ENCODE assay signal across 7 mouse cellular contexts in the genomic region with DNA sequence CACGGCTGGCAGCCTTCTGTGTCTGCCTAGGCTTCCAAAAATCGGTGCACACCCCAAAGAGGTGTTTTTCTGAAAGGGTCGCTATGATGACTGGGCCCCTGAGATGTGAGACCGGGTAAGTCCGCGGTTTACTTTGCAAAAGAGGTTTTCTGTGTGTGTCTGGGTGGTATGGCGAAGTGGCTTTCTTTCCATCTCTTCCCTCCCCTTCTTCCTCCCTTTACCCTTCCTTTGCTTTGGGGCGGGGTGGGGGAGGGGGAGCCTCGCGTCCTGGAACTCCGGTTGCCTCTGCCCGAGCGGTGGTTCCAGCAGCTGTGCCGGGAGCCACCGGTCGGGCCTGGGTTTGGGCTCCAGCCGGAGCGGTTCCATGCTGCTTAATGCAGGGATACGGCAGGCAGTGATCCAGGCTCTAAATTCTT. TPM values are rescaled to one million over a fixed set of nuclear protein-coding genes. Genes with fewer than 3 reads are reported as not detected.
A peak's percentile ranks its signal among the peaks of the same experiment; 100 is the strongest.
DNase-seq lines count a peak whose midpoint lies in the region; ATAC-seq and TF ChIP-seq lines count a peak whose summit lies in the region.

No protein-coding gene starts in this region.

- TF ChIP-seq POLR2A in ES-Bruce4 (IDR thresholded peaks at IDR 0.05; ENCODE audit: insufficient read depth, low read length) = no peak

- H3K9me3 ChIP-seq in ES-Bruce4 (replicated peaks; ENCODE audit: control insufficient read depth, insufficient read depth, low read length, poor library complexity, severe bottlenecking) (no peaks in the 10 kb centered on the region), ES-E14 (ENCODE audit: control insufficient read depth, insufficient read depth, low read depth, low read length) (no peaks in the 10 kb centered on the region)
- H3K9me3 ChIP-seq in hindbrain, embryonic 13.5 days = no peaks in the 10 kb centered on the region
- H3K9me3 ChIP-seq in limb, embryonic 15.5 days = no peaks in the 10 kb centered on the region

- TF ChIP-seq EP300 in ES-Bruce4 (IDR thresholded peaks at IDR 0.05; ENCODE audit: insufficient read depth, low read depth, low read length) = no peak

- no peak for DNase-seq in ES-E14 (ENCODE audit: low read depth, low spot score)
- DNase-seq in embryo, embryonic 11.5 days (ENCODE audit: low read depth, low spot score) = peak; percentile 32
- DNase-seq in right cerebral cortex, postnatal 4 days = peak; percentile 71
- no peak for DNase-seq in ovary, postnatal 36 days (ENCODE audit: low spot score)

- H3K4me2 ChIP-seq in hindbrain, embryonic 13.5 days = peak overlapping the region; percentile 71
- peak overlapping the region; percentile 97 for H3K4me2 ChIP-seq in limb, embryonic 15.5 days

- in situ Hi-C loops in ES-E14 (cut with MboI; ENCODE audit: low sequenced_read_pairs in 2 of 2, unreplicated experiment in 2 of 2) = no loop called here

- peak; percentile 67 for ATAC-seq in hindbrain, embryonic 13.5 days (ENCODE audit: low FRiP score)
- peak; percentile 22; the same call in 1 of the 2 replicates for ATAC-seq in limb, embryonic 15.5 days (ENCODE audit: insufficient number of reproducible peaks, low FRiP score, low TSS enrichment, low read depth)

- TF ChIP-seq CTCF in ES-Bruce4 (IDR thresholded peaks at IDR 0.05; ENCODE audit: low read depth, low read length) = no peak

- no peaks in the 10 kb centered on the region; the same call in 1 of the 2 replicates for H3K27me3 ChIP-seq in ES-Bruce4 (ENCODE audit: control insufficient read depth, insufficient read depth, low read length, poor library complexity, severe bottlenecking)
- H3K27me3 ChIP-seq in hindbrain, embryonic 13.5 days = peaks cover 12% of the 10 kb centered on the region; the same call in 1 of the 2 replicates
- peaks cover 26% of the 10 kb centered on the region for H3K27me3 ChIP-seq in limb, embryonic 15.5 days

- 0% methylated on average over 19 of the region's 19 CpGs for WGBS in hindbrain, embryonic 13.5 days
- under 1% methylated on average over 19 of the region's 19 CpGs for WGBS in limb, embryonic 15.5 days

- H3K36me3 ChIP-seq in ES-Bruce4 (ENCODE audit: control insufficient read depth, insufficient read depth, low read length, poor library complexity, severe bottlenecking) (no peaks in the 10 kb centered on the region), ES-E14 (ENCODE audit: control insufficient read depth, insufficient read depth, low read length, poor library complexity, severe bottlenecking) (no peaks in the 10 kb centered on the region)
- peaks cover 8% of the 10 kb centered on the region for H3K36me3 ChIP-seq in hindbrain, embryonic 13.5 days
- H3K36me3 ChIP-seq in limb, embryonic 15.5 days = no peaks in the 10 kb centered on the region

- no peaks in the 10 kb centered on the region for H3K4me1 ChIP-seq in ES-Bruce4 (ENCODE audit: control insufficient read depth, insufficient read depth, low read length)
- H3K4me1 ChIP-seq in ES-E14 (ENCODE audit: control insufficient read depth in 2 of 2, insufficient read depth in 2 of 2, low read length in 2 of 2, poor library complexity in 1 of 2) = peaks cover 0 to 7% of the 10 kb centered on the region in 2 experiments; a peak in 1 of 4 replicates
- peaks cover 30% of the 10 kb centered on the region for H3K4me1 ChIP-seq in hindbrain, embryonic 13.5 days (replicated peaks)
- peaks cover 19% of the 10 kb centered on the region for H3K4me1 ChIP-seq in limb, embryonic 15.5 days

- H3K27ac ChIP-seq in ES-Bruce4 (ENCODE audit: insufficient read depth, low read length) = no peak overlapping the region
- H3K27ac ChIP-seq in ES-E14 (ENCODE audit: insufficient read depth, low read depth, low read length, poor library complexity, severe bottlenecking) = no peak overlapping the region
- H3K27ac ChIP-seq in hindbrain, embryonic 13.5 days = peak overlapping the region; percentile 99
- peak overlapping the region; percentile 77 for H3K27ac ChIP-seq in limb, embryonic 15.5 days

- peak overlapping the region; percentile 50 for H3K9ac ChIP-seq in ES-Bruce4 (ENCODE audit: low read depth, poor library complexity, severe bottlenecking)
- H3K9ac ChIP-seq in ES-E14 (ENCODE audit: insufficient read depth, low read depth, low read length, poor library complexity, severe bottlenecking) = peak overlapping the region; percentile 57
- peak overlapping the region; percentile 93 for H3K9ac ChIP-seq in hindbrain, embryonic 13.5 days
- peak overlapping the region; percentile 45 for H3K9ac ChIP-seq in limb, embryonic 15.5 days

- H3K4me3 ChIP-seq in ES-Bruce4 (ENCODE audit: low read depth, low read length) (peak overlapping the region; percentile 76), ES-E14 (ENCODE audit: insufficient read depth in 1 of 2, low read depth in 1 of 2, low read length in 2 of 2, poor library complexity in 1 of 2, severe bottlenecking in 1 of 2) (peak overlapping the region; percentile 90 to 93)
- H3K4me3 ChIP-seq in hindbrain, embryonic 13.5 days = peak overlapping the region; percentile 86
- peak overlapping the region; percentile 62 for H3K4me3 ChIP-seq in limb, embryonic 15.5 days

TF ChIP-seq in ES-E14, 5 proteins besides CTCF, POLR2A, EP300 and RAD21:
- TF ChIP-seq HCFC1 (IDR thresholded peaks at IDR 0.05; ENCODE audit: borderline replicate concordance, insufficient read depth, low read length) (no peak), CHD2 (IDR thresholded peaks at IDR 0.05; ENCODE audit: low read depth, low read length) (no peak), MAFK (IDR thresholded peaks at IDR 0.05; ENCODE audit: insufficient read depth, low read depth, low read length) (no peak), ZC3H11A (IDR thresholded peaks at IDR 0.05; ENCODE audit: borderline replicate concordance, low read depth, low read length) (no peak), ZNF384 (IDR thresholded peaks at IDR 0.05; ENCODE audit: low read depth, low read length) (no peak)

RNA-seq across cellular contexts. Expression of gene Slitrk5, which starts 1.3 kb away (rescaled TPM):
- polyA plus RNA-seq in ES-Bruce4 (2011; ENCODE audit: insufficient read depth, insufficient read length, low read depth, missing spikeins) = 1.3 and 1.4 TPM in 2 replicates
- 1.2 and 2.6 TPM in 2 replicates for total RNA-seq in ES-E14 (2012; rRNA removed)
- polyA plus RNA-seq in hindbrain, embryonic 13.5 days (2015; fragmentation: Nextera tagmentation; extraction: Ambion mirVana) = 27.9 and 30.3 TPM in 2 replicates
- 2.0 TPM in 2 replicates for polyA plus RNA-seq in limb, embryonic 15.5 days (2015; fragmentation: Nextera tagmentation; extraction: Ambion mirVana)

Comparison
In these comparisons a context has a peak if more than half of its experiments do, and no peak if none do; other contexts are left out.
1. H3K27ac ChIP-seq: peak in hindbrain, embryonic 13.5 days (single experiment) and limb, embryonic 15.5 days (single experiment); none in ES-Bruce4 (single experiment) and ES-E14 (single experiment).
2. DNase-seq: peak in embryo, embryonic 11.5 days (single experiment) and right cerebral cortex, postnatal 4 days (single experiment); none in ES-E14 (single experiment) and ovary, postnatal 36 days (single experiment).
3. Peak in every context shown above with its lines, with median percentiles within 50 percentile points of each other: H3K4me3 ChIP-seq and H3K9ac ChIP-seq.